Mouse (Mus musculus): ENCODE measurements at regions not wholly inside any gene's neighbourhood (a gene's known extent, or its start where the extent isn't known, plus 50 kb on each side); places are given as distances from the start of the nearest gene placed in this dataset.

DNA sequence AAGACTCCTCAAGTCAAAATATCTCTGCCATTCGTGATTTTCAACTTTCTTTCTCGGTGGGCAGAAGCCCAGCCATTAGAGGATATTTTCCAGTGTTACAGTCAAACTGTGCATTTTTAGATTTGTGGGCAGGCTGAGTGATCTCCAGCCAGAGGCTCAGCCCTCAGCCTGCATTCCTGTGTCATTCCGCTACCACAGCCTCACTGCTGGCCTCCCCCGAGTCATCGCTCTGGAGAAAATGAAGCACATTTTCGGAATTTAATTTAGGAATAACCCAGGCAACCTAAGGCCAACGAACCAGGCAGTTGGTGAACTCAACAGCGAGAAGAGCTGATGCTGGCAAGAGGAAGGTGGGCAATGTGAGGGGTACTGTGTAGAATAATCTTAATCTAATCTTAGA is 80.9 kb upstream of the Nudt7 start:
- no peaks in the 10 kb centered on the region for H3K36me3 ChIP-seq
- H3K4me3 ChIP-seq = no peak overlapping the region
- no peaks in the 10 kb centered on the region for H3K4me1 ChIP-seq
- H3K9me3 ChIP-seq = peaks cover 2% of the 10 kb centered on the region; the same call in 1 of the 2 replicates
- 66% methylated on average over 8 of the region's 8 CpGs for WGBS
- H3K27ac ChIP-seq (replicated peaks) = no peak overlapping the region
- H3K27me3 ChIP-seq (replicated peaks) = no peaks in the 10 kb centered on the region
- ATAC-seq (ENCODE audit: extremely low read depth, insufficient number of reproducible peaks, low FRiP score, low TSS enrichment) = no peak
- H3K4me2 ChIP-seq = no peak overlapping the region
- no peak overlapping the region for H3K9ac ChIP-seq

DNA sequence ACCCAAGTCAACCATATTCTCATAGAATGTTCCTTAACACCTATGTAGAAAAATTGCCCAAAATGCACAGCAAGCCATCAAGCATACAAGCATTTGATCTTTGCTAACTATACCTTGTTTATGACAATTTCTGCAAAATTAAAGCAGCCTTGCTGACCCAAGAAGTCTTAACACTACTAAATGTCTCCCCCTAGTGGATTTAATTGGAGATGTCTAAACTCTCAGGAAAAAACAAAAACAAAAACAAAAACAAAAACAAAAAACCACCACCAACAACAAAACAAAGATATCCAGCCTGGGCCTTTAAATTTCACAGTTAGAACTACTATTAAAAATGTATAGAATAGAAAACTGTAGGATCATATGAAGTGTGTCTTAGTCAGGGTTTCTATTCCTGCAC is 69.8 kb upstream of the Nudt7 start:
- no peak for ATAC-seq (ENCODE audit: extremely low read depth, insufficient number of reproducible peaks, low FRiP score, low TSS enrichment)
- no peak overlapping the region for H3K4me3 ChIP-seq

DNA sequence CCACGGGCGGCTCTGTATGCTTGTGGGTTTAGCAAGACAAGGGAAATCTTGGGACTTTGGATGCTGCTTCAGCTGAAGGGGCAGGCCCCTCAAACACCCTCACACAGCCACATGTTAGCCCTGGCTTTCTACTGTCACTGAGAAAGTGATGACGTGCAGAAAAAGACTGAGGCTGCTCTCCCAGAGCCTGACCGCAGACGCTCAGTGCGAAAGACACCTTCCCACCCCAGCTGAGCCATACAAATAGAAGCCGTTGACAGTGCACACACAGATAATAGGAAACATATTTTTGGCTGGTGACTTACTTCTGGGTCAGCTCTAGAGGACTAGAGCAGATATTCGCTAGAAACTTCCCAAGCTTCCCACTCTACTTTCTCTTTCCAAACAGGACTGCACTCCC is 61.0 kb upstream of the Nudt7 start:
- Histone ChIP-seq H3K36me3 (no peaks in the 10 kb centered on the region), H3K4me1 (peaks cover 9% of the 10 kb centered on the region), H3K9ac (no peak overlapping the region; the same call in 1 of the 2 replicates), H3K4me2 (peak overlapping the region; percentile 48), H3K9me3 (peaks cover 4% of the 10 kb centered on the region; the same call in 1 of the 2 replicates), H3K27ac (replicated peaks) (peak overlapping the region; percentile 74), H3K27me3 (replicated peaks) (no peaks in the 10 kb centered on the region), H3K4me3 (peak overlapping the region; percentile 11; the same call in 1 of the 2 replicates)
- 32% methylated on average over 8 of the region's 8 CpGs for WGBS
- no peak; the same call in 1 of the 2 replicates for ATAC-seq (ENCODE audit: extremely low read depth, insufficient number of reproducible peaks, low FRiP score, low TSS enrichment)

More for the DNA sequence above, 69.8 kb upstream of the Nudt7 start:
- Histone ChIP-seq H3K9ac (no peak overlapping the region), H3K4me2 (no peak overlapping the region), H3K27me3 (replicated peaks) (no peaks in the 10 kb centered on the region), H3K4me1 (no peaks in the 10 kb centered on the region), H3K9me3 (no peaks in the 10 kb centered on the region), H3K27ac (replicated peaks) (no peak overlapping the region), H3K36me3 (no peaks in the 10 kb centered on the region)

DNA sequence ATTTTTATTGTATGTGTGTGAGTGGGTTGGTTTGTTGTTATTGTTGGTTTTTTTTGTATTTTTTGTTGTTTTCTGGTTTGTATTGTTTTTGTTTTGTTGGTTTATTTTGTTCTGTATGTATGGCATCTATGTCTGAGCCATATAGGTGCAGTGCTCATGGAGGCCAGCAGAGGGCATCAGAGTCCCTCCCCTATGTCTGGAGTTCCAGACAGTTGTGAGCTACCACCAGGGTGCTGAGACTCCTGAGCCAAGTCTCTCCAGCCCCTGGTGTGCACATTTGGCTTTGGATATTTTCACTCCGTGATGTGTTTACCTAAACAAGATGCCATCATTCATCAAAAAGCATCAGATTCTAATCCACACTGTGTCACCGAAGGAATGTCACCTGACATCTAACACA is 59.2 kb upstream of the Nudt7 start:
- Histone ChIP-seq H3K4me3 (no peak overlapping the region), H3K27me3 (replicated peaks) (0 out of 2 replicates have a peak, but pooled peaks cover 4% of the 10 kb centered on the region), H3K4me1 (peaks cover 9% of the 10 kb centered on the region), H3K9ac (no peak overlapping the region), H3K36me3 (no peaks in the 10 kb centered on the region), H3K27ac (replicated peaks) (no peak overlapping the region), H3K9me3 (peaks cover 4% of the 10 kb centered on the region; the same call in 1 of the 2 replicates), H3K4me2 (no peak overlapping the region)
- no peak for ATAC-seq (ENCODE audit: extremely low read depth, insufficient number of reproducible peaks, low FRiP score, low TSS enrichment)
- WGBS = 81% methylated on average over 2 of the region's 2 CpGs

DNA sequence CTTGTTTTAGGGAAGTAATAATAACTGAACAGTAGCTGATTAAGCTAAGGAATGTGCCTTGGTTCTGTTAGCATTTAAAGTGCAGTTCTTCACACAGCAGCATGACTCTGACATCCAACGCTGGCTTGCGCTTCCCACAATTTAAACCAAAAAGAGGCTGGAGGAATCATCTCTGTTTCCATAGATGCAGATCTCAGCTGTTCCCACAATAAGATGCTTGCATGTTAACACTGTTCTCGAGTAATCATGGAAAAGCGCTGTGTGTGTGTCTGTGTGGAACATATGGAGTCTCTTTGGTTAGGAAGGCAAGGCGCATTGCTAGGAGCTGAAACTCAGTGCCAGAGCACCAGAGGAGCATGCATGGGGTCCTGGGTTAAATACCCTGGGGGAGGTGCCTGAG is 56.7 kb upstream of the Nudt7 start:
- no peak overlapping the region for H3K27ac ChIP-seq (replicated peaks)
- H3K36me3 ChIP-seq = no peaks in the 10 kb centered on the region
- H3K4me3 ChIP-seq = no peak overlapping the region
- H3K9me3 ChIP-seq = no peaks in the 10 kb centered on the region
- H3K4me2 ChIP-seq = no peak overlapping the region
- no peak for ATAC-seq (ENCODE audit: extremely low read depth, insufficient number of reproducible peaks, low FRiP score, low TSS enrichment)
- 0 out of 2 replicates have a peak, but pooled peaks cover 4% of the 10 kb centered on the region for H3K27me3 ChIP-seq (replicated peaks)
- H3K4me1 ChIP-seq = peaks cover 9% of the 10 kb centered on the region
- 81% methylated on average over 5 of the region's 5 CpGs for WGBS
- no peak overlapping the region for H3K9ac ChIP-seq

DNA sequence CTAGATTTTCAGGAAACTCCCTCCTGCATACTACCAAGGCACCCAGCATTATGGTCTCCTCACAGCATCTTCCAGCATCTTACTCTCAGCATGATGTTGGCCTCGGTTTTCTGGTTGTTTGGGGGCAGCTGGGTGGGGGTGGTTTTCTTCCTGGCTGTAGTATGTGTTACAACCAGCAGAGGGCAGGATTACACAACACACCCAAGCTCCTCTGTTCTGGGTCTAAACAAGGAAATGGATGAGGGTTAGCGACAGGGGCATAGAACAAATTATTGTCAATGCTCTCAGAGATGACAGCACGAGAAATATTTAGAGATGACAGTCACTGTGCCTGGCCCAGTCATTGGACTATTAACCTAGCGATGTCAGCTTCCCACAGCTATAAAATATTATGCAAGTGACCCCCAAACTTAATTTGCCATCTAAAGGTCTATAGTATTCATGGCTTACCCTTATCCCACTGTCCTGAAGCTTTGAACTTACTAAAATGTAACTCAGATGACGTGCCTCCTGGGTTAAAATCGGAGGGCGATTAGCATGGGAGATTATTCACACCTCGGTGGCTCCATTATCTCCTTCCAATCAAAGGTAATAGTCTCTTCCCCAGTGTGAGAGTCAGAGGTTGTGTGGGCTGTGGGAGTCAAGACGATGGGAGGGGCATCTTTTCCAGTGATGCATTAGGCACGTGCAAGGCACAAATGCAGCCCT is 52.2 kb upstream of the Nudt7 start:
- Histone ChIP-seq H3K9me3 (no peaks in the 10 kb centered on the region), H3K4me3 (no peak overlapping the region), H3K27me3 (replicated peaks) (0 out of 2 replicates have a peak, but pooled peaks cover 4% of the 10 kb centered on the region), H3K4me2 (no peak overlapping the region), H3K4me1 (no peaks in the 10 kb centered on the region), H3K36me3 (no peaks in the 10 kb centered on the region), H3K27ac (replicated peaks) (no peak overlapping the region), H3K9ac (no peak overlapping the region)
- no peak for ATAC-seq (ENCODE audit: extremely low read depth, insufficient number of reproducible peaks, low FRiP score, low TSS enrichment)
- 14% methylated on average over 10 of the region's 10 CpGs for WGBS

DNA sequence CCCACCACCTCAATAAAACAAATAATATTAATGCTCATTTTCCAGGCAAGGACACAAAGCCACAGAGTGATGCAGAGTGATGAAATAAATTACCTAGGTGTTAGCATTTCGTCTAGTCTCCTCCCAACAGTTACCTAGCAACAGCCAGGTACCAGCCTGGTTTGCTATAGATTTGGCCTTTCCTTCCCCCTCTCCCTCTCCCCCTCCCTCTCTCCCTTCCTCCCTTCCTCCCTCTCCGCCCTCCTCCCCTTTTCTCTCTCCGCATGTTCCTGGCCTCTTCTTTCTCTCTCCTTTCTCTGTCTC is 51.6 kb upstream of the Nudt7 start:
- WGBS = 68% methylated on average over 3 of the region's 3 CpGs
- Histone ChIP-seq H3K4me1 (no peaks in the 10 kb centered on the region), H3K4me2 (no peak overlapping the region), H3K9me3 (no peaks in the 10 kb centered on the region), H3K4me3 (no peak overlapping the region), H3K27ac (replicated peaks) (no peak overlapping the region), H3K36me3 (no peaks in the 10 kb centered on the region), H3K27me3 (replicated peaks) (0 out of 2 replicates have a peak, but pooled peaks cover 4% of the 10 kb centered on the region), H3K9ac (no peak overlapping the region)
- ATAC-seq (ENCODE audit: extremely low read depth, insufficient number of reproducible peaks, low FRiP score, low TSS enrichment) = no peak
